Mouse (Mus musculus): ENCODE results near the gene Fndc3b. TPM values are rescaled to one million over a fixed set of nuclear protein-coding genes. Genes with fewer than 3 reads are reported as not detected.
A peak's percentile ranks its signal among the peaks of the same experiment; 100 is the strongest.

Fndc3b gene
- polyA plus RNA-seq, 1 experiment from 2014 or later, result 9.7 TPM

DNA sequence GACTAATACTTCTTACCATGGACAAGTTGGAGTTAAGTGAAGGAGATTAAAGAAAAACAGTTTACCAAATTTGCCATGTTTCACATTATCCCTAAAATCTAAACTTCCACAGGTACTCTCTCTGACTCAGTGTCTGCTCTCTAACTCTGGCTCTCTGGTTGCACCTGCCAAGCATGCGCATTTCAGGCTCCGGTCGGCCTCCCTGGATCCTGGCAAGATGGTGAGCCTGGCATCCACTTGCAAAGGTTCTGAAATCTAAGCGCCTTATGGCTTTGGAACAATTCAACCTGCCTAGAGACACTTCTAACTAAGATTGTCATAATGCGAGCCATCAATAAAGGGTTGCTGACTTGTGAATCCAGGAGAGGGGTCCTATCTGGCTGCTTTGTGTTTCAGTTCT lies 81.4 kb downstream of the Fndc3b start:
- 85% methylated on average over 5 of the region's 5 CpGs for WGBS (ENCODE audit: insufficient replicate concordance)
- Histone ChIP-seq H3K9ac (no peak overlapping the region), H3K4me1 (peaks cover 25% of the 10 kb centered on the region), H3K36me3 (peaks cover 6% of the 10 kb centered on the region; the same call in 1 of the 2 replicates), H3K9me3 (replicated peaks) (no peaks in the 10 kb centered on the region), H3K4me3 (no peak overlapping the region), H3K4me2 (no peak overlapping the region), H3K27ac (no peak overlapping the region), H3K27me3 (replicated peaks) (no peaks in the 10 kb centered on the region)
- ATAC-seq, result no peak

DNA sequence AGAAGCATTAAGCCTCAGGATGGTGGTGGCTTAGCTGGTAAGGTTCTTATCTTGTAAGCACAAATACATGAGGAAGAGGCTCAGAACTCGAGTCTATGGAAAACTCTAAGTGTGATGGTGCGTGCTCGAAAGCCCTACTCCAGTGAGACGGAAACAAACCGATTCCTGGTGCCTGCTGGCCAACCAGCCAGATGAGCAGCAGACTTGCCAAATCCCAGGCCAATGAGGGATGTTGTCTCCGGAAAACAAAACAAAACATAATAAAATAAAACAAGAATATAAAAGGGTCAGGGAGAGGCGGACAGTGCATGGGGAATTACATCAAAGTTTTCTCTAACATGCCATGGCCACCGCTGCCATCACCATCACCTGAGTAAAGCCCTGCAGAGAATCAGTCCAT lies 84.8 kb downstream of the Fndc3b start:
- Histone ChIP-seq H3K27ac (no peak overlapping the region), H3K36me3 (peaks cover 2% of the 10 kb centered on the region; the same call in 1 of the 2 replicates), H3K9me3 (replicated peaks) (no peaks in the 10 kb centered on the region), H3K9ac (no peak overlapping the region), H3K4me1 (peaks cover 4% of the 10 kb centered on the region; the same call in 1 of the 2 replicates), H3K4me3 (no peak overlapping the region), H3K27me3 (replicated peaks) (no peaks in the 10 kb centered on the region), H3K4me2 (no peak overlapping the region)
- 72% methylated on average over 8 of the region's 8 CpGs for WGBS (ENCODE audit: insufficient replicate concordance)
- ATAC-seq, result no peak

DNA sequence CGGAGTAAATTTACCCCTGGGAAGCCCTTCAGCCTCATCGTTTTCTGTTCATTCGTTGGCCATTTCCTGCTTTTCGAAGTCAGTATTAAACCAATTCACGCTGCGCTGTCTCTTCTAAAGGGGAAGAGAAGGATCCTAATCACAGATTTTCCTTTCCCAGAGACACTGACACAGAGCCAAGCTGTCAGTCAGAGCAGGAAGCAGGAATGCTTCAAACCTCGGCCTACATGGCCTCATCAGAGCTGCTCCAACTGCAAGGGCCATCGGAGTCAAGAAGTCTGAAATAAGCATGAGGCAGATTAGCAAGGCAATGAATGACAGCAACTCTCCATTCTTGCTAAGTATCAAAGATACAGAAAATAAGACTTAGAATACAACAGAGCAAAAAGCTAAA lies 85.5 kb downstream of the Fndc3b start:
- 56% methylated on average over 8 of the region's 8 CpGs for WGBS (ENCODE audit: insufficient replicate concordance)
- no peak for ATAC-seq

DNA sequence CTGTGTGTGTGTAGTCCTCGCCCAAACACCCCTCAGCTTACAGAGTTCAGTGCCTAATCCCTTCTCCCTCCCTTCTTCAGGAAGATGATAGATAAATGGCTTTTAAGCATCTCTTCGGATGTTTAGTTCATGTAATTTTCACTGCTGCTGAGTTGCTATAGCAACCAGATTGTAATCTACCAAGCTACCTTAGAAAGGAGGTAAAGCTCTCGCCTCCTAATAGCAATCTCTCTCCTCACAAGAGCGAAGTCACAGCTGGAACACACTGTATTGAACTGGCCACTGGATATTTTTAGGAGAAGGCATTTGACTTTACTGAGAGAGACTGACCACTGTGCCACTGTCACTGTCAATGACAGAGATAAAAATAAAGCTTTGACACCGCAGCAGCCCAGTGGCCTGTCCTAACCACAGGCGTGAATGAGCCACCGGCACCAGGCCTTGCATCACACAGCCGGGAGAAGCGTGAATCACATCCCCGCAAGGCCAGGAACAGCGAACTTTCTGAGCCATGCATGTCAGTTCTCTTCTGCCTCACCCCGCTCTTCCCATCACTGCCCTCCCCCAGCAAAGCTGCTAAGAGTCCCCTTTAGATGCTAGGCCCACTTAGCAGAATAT lies 86.0 kb downstream of the Fndc3b start:
- no peak for ATAC-seq
- Histone ChIP-seq H3K27me3 (replicated peaks) (no peaks in the 10 kb centered on the region), H3K4me3 (no peak overlapping the region), H3K36me3 (no peaks in the 10 kb centered on the region; the same call in 1 of the 2 replicates), H3K9me3 (replicated peaks) (no peaks in the 10 kb centered on the region), H3K27ac (no peak overlapping the region), H3K4me2 (no peak overlapping the region), H3K4me1 (peaks cover 4% of the 10 kb centered on the region; the same call in 1 of the 2 replicates), H3K9ac (no peak overlapping the region)
- WGBS (ENCODE audit: insufficient replicate concordance), result 62% methylated on average over 12 of the region's 12 CpGs

More for the DNA sequence above, 85.5 kb downstream of the Fndc3b start:
- no peaks in the 10 kb centered on the region for H3K9me3 ChIP-seq (replicated peaks)
- H3K9ac ChIP-seq, result no peak overlapping the region
- H3K4me1 ChIP-seq, result peaks cover 4% of the 10 kb centered on the region; the same call in 1 of the 2 replicates
- H3K27me3 ChIP-seq (replicated peaks), result no peaks in the 10 kb centered on the region
- H3K36me3 ChIP-seq, result no peaks in the 10 kb centered on the region; the same call in 1 of the 2 replicates
- H3K27ac ChIP-seq, result no peak overlapping the region
- H3K4me3 ChIP-seq, result no peak overlapping the region
- H3K4me2 ChIP-seq, result no peak overlapping the region

DNA sequence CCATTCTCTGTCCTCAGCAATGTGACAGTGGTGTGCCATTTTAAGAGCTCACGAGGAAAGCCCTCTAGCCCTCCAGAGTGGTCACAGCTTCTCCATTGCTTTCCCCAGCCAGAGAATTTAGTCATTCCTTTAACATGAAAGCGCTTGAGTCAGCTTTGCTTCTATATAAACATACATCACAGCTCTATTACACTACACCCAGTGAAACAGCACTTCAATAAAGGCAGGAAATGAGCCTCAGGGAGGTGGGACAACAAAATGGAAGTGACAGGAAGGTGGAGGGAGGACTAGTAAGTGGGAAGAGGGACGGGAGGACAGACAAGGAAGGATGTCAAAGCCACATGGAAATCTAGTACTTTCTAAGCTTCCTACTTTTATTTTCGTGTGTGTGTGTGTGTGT lies 88.7 kb downstream of the Fndc3b start:
- H3K9me3 ChIP-seq (replicated peaks), result no peaks in the 10 kb centered on the region
- H3K27ac ChIP-seq, result no peak overlapping the region
- WGBS (ENCODE audit: insufficient replicate concordance), result 56% methylated on average over 4 of the region's 4 CpGs
- no peak for ATAC-seq
- H3K27me3 ChIP-seq (replicated peaks), result no peaks in the 10 kb centered on the region
- no peak overlapping the region for H3K4me3 ChIP-seq
- H3K4me1 ChIP-seq, result peaks cover 17% of the 10 kb centered on the region
- no peak overlapping the region for H3K9ac ChIP-seq
- H3K36me3 ChIP-seq, result no peaks in the 10 kb centered on the region; the same call in 1 of the 2 replicates
- H3K4me2 ChIP-seq, result no peak overlapping the region

DNA sequence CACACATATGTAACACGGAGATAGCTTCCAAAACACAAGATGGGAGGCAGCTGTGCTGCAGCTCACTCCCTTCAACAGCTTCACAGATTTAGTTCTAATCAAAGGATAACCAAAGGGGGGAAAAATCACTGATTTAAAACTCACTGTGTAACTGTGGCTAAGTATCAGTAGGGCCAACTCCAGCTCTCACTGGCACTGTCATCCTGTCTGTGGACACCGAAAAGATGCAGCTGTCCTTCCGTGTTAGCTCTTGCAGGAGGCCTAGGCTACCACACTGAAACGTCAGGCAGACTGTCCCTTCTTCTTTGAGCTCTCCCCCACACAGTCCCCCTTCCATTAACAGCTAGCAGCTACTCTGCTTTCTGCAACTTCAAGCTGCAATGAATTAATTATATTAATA lies 89.9 kb downstream of the Fndc3b start:
- peaks cover 30% of the 10 kb centered on the region for H3K4me1 ChIP-seq
- WGBS (ENCODE audit: insufficient replicate concordance), result 70% methylated on average over 4 of the region's 4 CpGs
- H3K4me2 ChIP-seq, result no peak overlapping the region
- no peaks in the 10 kb centered on the region; the same call in 1 of the 2 replicates for H3K36me3 ChIP-seq
- H3K27me3 ChIP-seq (replicated peaks), result no peaks in the 10 kb centered on the region
- no peaks in the 10 kb centered on the region for H3K9me3 ChIP-seq (replicated peaks)
- no peak overlapping the region for H3K4me3 ChIP-seq
- no peak overlapping the region for H3K27ac ChIP-seq
- H3K9ac ChIP-seq, result no peak overlapping the region
- ATAC-seq, result no peak

DNA sequence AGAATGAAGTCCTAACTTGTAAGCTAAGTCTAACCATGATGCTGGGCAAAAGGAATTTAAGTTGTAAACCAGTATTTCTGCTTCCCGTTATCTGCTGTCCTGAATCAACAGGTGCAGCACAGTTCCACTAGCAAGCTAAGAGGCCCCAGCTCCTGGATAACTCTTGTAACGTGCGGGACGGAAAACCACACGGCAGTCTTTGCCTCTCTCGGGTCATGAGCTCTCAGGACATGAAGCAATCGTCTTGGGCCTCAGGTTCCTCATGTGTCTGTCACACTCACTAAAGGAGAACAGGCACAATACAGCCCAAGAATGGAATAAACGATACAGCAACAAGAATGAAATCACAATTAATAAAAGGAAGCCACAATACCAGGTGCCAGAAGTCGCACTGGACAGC lies 93.4 kb downstream of the Fndc3b start:
- H3K4me1 ChIP-seq, result peaks cover 42% of the 10 kb centered on the region
- no peak overlapping the region for H3K4me2 ChIP-seq
- H3K27ac ChIP-seq, result peak overlapping the region; percentile 51
- no peak overlapping the region for H3K4me3 ChIP-seq
- 0 out of 2 replicates have a peak, but pooled peaks cover 4% of the 10 kb centered on the region for H3K36me3 ChIP-seq
- H3K9ac ChIP-seq, result no peak overlapping the region
- no peaks in the 10 kb centered on the region for H3K27me3 ChIP-seq (replicated peaks)
- 44% methylated on average over 9 of the region's 9 CpGs for WGBS (ENCODE audit: insufficient replicate concordance)
- no peak for ATAC-seq
- H3K9me3 ChIP-seq (replicated peaks), result no peaks in the 10 kb centered on the region

DNA sequence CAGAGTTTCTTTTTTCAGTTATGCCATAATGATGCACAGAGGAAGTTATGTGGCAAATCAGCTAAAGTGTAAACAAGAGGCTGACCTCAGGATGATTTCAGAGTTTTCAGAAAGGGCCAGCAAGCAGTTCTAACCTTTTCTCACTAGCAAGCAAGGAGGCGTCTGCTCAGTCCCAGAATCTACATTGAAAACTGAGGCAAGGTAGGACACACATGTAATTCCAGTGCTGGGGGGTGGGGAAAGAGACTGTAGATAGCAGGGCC lies 93.9 kb downstream of the Fndc3b start:
- ATAC-seq, result no peak
- Histone ChIP-seq H3K36me3 (0 out of 2 replicates have a peak, but pooled peaks cover 4% of the 10 kb centered on the region), H3K4me3 (no peak overlapping the region), H3K4me1 (peaks cover 42% of the 10 kb centered on the region), H3K9ac (no peak overlapping the region), H3K4me2 (0 out of 2 replicates have a peak overlapping the region, but pooled peaks have one; percentile 8), H3K27ac (peak overlapping the region; percentile 51), H3K9me3 (replicated peaks) (no peaks in the 10 kb centered on the region), H3K27me3 (replicated peaks) (no peaks in the 10 kb centered on the region)
- 53% methylated on average over 1 of the region's 1 CpGs for WGBS (ENCODE audit: insufficient replicate concordance)

DNA sequence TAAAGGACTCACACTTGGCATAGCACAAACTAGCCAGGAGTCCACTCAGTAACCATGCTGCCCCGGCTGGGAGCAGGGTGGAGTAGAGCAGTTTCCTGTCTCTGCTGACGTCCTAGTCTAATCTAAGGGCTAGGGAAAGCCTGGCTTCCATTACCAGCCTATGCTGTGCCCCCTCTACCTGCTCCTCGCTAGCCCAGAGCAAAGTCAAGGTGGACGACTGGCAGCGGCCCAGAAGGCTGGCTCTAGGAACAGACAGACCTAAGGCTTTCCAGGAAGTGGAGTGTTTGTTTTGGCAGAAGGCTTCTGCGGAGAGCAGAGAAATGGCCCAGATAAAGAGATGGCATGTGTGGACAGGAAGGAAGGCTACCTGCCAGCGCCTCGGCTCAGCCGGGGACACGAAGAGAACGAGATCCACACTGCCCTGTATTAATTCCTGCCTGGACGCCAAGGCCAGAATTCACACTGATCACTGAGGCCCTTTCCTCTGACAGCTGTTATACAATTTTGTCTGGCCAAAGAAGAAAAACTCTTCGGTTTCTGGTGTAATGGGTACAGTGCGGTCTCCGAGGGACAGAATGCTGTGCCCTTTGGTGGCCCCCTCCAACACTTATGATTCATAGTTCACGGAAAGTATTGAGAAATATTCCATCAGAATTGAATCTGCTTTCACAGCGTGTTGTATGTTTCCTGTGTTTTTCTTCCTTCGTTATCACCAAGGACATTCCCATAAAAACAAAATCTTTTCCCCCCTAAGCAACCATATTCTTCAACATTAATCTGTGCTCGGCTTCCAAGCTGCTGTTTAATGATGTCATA lies 94.5 kb downstream of the Fndc3b start:
- Histone ChIP-seq H3K9me3 (replicated peaks) (no peaks in the 10 kb centered on the region), H3K27me3 (replicated peaks) (no peaks in the 10 kb centered on the region), H3K4me2 (peak overlapping the region; percentile 6; the same call in 1 of the 2 replicates), H3K36me3 (0 out of 2 replicates have a peak, but pooled peaks cover 4% of the 10 kb centered on the region), H3K27ac (peak overlapping the region; percentile 13; the same call in 1 of the 2 replicates), H3K4me3 (no peak overlapping the region), H3K4me1 (peaks cover 42% of the 10 kb centered on the region), H3K9ac (no peak overlapping the region)
- WGBS (ENCODE audit: insufficient replicate concordance), result 29% methylated on average over 19 of the region's 19 CpGs
- ATAC-seq, result 0 out of 2 replicates have a peak, but pooled peaks have one; percentile 20

DNA sequence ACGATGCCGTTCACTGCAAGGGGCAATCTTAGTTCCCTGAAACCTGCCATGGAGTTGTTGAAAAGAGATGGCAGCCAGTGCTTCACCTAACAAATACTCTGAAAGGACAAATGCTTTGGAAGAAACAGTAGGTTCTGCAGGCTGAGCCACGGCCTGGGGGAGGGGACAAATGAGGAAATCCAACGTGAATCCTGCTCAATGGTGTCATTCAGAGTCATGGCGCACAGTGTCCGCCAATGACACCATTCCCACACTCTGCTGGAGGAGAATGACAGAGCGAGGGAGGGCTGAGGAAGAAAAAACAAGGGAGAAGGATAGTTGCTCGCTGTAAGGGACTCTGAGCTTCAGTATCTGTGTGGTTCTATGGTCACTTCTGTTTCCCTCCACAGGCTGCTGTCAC lies 95.6 kb downstream of the Fndc3b start:
- 56% methylated on average over 8 of the region's 8 CpGs for WGBS (ENCODE audit: insufficient replicate concordance)
- no peak overlapping the region for H3K27ac ChIP-seq
- peaks cover 42% of the 10 kb centered on the region for H3K4me1 ChIP-seq
- H3K9me3 ChIP-seq (replicated peaks), result no peaks in the 10 kb centered on the region
- no peaks in the 10 kb centered on the region for H3K27me3 ChIP-seq (replicated peaks)
- no peak overlapping the region for H3K9ac ChIP-seq
- H3K36me3 ChIP-seq, result 0 out of 2 replicates have a peak, but pooled peaks cover 4% of the 10 kb centered on the region
- ATAC-seq, result no peak
- no peak overlapping the region for H3K4me2 ChIP-seq
- no peak overlapping the region for H3K4me3 ChIP-seq

DNA sequence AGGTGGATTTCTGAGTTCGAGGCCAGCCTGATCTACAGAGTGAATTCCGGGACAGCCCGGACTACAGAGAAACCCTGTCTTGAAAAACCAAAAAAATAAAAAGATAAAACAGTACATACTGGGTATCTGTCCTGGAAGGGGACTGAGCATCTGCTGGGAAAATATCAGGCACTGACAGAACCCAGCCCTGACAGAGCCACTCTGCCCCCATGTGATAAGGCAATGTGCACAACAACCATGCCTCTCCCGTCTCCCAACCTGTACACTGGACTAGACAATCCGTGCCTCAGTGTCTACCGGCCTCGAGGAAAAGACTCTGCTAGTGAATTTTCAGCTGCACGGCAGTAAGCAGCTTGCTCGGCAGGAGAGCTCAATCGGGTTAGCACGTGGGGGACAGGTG lies 97.3 kb downstream of the Fndc3b start:
- H3K9ac ChIP-seq, result no peak overlapping the region
- H3K4me1 ChIP-seq, result peaks cover 41% of the 10 kb centered on the region
- no peaks in the 10 kb centered on the region for H3K9me3 ChIP-seq (replicated peaks)
- 56% methylated on average over 11 of the region's 11 CpGs for WGBS (ENCODE audit: insufficient replicate concordance)
- H3K27ac ChIP-seq, result no peak overlapping the region
- peak; percentile 72 for ATAC-seq
- no peak overlapping the region for H3K4me2 ChIP-seq
- no peak overlapping the region for H3K4me3 ChIP-seq
- H3K36me3 ChIP-seq, result 0 out of 2 replicates have a peak, but pooled peaks cover 4% of the 10 kb centered on the region
- H3K27me3 ChIP-seq (replicated peaks), result 0 out of 2 replicates have a peak, but pooled peaks cover 2% of the 10 kb centered on the region

DNA sequence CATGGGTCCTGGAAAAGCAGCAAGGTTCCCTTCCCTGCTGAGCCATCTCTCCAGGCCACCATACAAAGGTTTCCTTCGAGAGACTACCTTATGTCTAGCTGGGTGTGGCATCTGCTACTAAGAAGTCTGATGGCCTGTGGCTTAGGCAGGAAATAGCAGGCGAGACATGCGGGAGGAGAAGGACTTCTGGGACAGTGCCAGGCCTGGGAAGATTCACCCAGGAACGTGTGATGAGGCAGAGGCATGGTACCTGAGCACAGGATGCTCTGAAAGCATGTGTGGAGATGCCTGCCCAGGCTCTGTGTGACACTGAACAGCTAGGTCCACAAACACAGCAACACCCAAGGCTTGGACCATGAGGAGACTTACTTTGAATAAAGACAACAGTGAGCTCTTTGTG lies 98.1 kb downstream of the Fndc3b start:
- Histone ChIP-seq H3K4me1 (peaks cover 40% of the 10 kb centered on the region), H3K9me3 (replicated peaks) (no peaks in the 10 kb centered on the region), H3K27ac (no peak overlapping the region), H3K9ac (no peak overlapping the region), H3K4me2 (no peak overlapping the region), H3K4me3 (no peak overlapping the region), H3K36me3 (0 out of 2 replicates have a peak, but pooled peaks cover 4% of the 10 kb centered on the region), H3K27me3 (replicated peaks) (peaks cover 7% of the 10 kb centered on the region)
- WGBS (ENCODE audit: insufficient replicate concordance), result 42% methylated on average over 4 of the region's 4 CpGs
- ATAC-seq, result no peak

Measured in liver, embryonic 12.5 days (tissue).